Mouse (Mus musculus) ES-E14 (cell line): ENCODE measurements around the gene Capzb.

Experiments used
- CHD2 ChIP-seq: IDR thresholded peaks from 2 replicates; pipeline ENCODE4 v1.6.1; 2014; ENCODE audit warnings: mild to moderate bottlenecking, low read depth, low read length, inconsistent platforms
- HCFC1 ChIP-seq: IDR thresholded peaks from 2 replicates; pipeline ENCODE4 v1.6.1; 2012; ENCODE audit warnings: low read length, inconsistent platforms, borderline replicate concordance; ENCODE audit not compliant: insufficient read depth
- ZNF384 ChIP-seq: IDR thresholded peaks from 2 replicates; pipeline ENCODE4 v1.6.1; 2012; ENCODE audit warnings: low read depth, low read length, inconsistent platforms

DNA sequence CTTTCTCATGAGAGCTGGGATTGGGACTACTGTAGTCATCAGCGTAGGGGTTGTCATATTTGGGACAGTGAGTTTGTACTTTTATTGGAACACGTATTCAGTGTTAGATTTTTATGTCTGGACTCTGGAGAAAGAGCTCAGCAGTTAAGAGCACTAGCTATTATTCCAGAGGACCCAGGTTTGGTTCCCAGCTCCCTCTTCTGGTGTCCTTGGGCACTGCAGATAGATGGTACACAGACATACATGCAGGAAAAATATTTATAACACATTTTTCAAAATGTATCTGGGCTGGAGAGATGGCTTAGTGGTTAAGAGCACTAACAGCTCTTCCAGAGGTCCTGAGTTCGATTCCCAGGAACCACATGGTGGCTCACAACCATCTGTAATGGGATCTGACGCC is 28.3 kb downstream of the Capzb start:
- TF ChIP-seq HCFC1 (no peak), CHD2 (no peak), ZNF384 (no peak)
